Mouse (Mus musculus) intestine, embryonic 16.5 days (tissue): ENCODE results near the gene Ruvbl1. TPM values are rescaled to one million over a fixed set of nuclear protein-coding genes. Genes with fewer than 3 reads are reported as not detected.

Experiments used
- ATAC-seq: fragments of 200-750 bp; cut with Nextera tagmentation; 2 replicates; pipeline ENCODE4 v1.8.0; 2017; ENCODE audit warnings: moderate TSS enrichment, moderate library complexity
- H3K27ac ChIP-seq: fragments of 300-500 bp; sonication (generic); 2 replicates; pipeline ENCODE4 v1.5.1; 2014; ENCODE audit warnings: mild to moderate bottlenecking, low read length
- H3K27me3 ChIP-seq: fragments of 300-500 bp; sonication (generic); replicated peaks from 2 replicates; pipeline ENCODE4 v1.6.1; 2014; ENCODE audit warnings: low read length, control low read depth, mixed read lengths; ENCODE audit not compliant: control insufficient read depth, insufficient read depth
- H3K36me3 ChIP-seq: fragments of 300-500 bp; sonication (generic); 2 replicates; pipeline ENCODE4 v1.6.1; 2014; ENCODE audit warnings: low read length, control low read depth; ENCODE audit not compliant: control insufficient read depth, insufficient read depth
- H3K4me1 ChIP-seq: fragments of 300-500 bp; sonication (generic); 2 replicates; pipeline ENCODE4 v1.6.1; 2014; ENCODE audit warnings: low read length, control low read depth, mixed read lengths; ENCODE audit not compliant: control insufficient read depth, insufficient read depth
- H3K4me2 ChIP-seq: fragments of 300-500 bp; sonication (generic); 2 replicates; pipeline ENCODE4 v1.6.1; 2014; ENCODE audit warnings: low read depth, low read length, control low read depth
- H3K4me3 ChIP-seq: fragments of 300-500 bp; sonication (generic); 2 replicates; pipeline ENCODE4 v1.5.1; 2014; ENCODE audit warnings: mild to moderate bottlenecking, low read length
- H3K9ac ChIP-seq: fragments of 300-500 bp; sonication (generic); 2 replicates; pipeline ENCODE4 v1.6.1; 2014; ENCODE audit warnings: low read depth, low read length
- H3K9me3 ChIP-seq: fragments of 300-500 bp; sonication (generic); 2 replicates; pipeline ENCODE4 v1.6.1; 2016; ENCODE audit warnings: low read length, control low read depth; ENCODE audit not compliant: control insufficient read depth
- WGBS: fragments of 180-500 bp; shearing (Covaris S2); extraction: QIAGEN DNeasy Blood & Tissue Kit; methylation state at CpG from one replicate; pipeline ENCODE4 v1.1.7; 2014; 5-methylcytosine and 5-hydroxymethylcytosine counted together
- polyA plus RNA-seq: library from polyadenylated mRNA; unstranded; fragments of >200 nt; fragmentation: Nextera tagmentation; extraction: Ambion mirVana; gene quantifications from 2 replicates; pipeline ENCODE4 v1.2.1, GENCODE M21; 2015

The Ruvbl1 gene
- polyA plus RNA-seq, 1 experiment from 2014 or later: 125 TPM

DNA sequence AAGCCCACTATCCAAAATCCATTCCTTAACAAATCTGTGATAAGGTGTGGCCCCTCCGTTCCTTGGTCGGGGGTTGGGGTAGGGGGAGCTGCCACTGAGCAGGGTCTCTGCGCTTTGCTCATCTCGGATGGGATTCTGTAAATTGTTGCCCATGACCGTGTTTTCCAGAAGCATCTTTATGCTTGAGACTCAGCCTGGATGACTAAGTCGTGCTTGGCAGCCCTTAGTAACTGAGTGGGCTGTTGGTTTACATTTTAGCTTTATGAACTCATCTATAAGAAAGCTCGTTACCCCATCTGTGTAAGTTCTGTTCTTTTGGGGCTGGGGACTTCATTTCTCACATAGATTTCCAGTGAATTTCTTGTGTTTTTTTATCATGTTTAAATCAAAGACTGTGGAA, 23.8 kb downstream of the Ruvbl1 start:
- WGBS: 90% methylated on average over 7 of the region's 7 CpGs
- no peaks in the 10 kb centered on the region for H3K4me1 ChIP-seq
- H3K27ac ChIP-seq: no peak overlapping the region
- no peak for ATAC-seq
- H3K4me3 ChIP-seq: no peak overlapping the region
- peaks cover 23% of the 10 kb centered on the region for H3K36me3 ChIP-seq
- no peaks in the 10 kb centered on the region for H3K27me3 ChIP-seq
- no peaks in the 10 kb centered on the region for H3K9me3 ChIP-seq
- H3K4me2 ChIP-seq: no peak overlapping the region
- no peak overlapping the region for H3K9ac ChIP-seq

DNA sequence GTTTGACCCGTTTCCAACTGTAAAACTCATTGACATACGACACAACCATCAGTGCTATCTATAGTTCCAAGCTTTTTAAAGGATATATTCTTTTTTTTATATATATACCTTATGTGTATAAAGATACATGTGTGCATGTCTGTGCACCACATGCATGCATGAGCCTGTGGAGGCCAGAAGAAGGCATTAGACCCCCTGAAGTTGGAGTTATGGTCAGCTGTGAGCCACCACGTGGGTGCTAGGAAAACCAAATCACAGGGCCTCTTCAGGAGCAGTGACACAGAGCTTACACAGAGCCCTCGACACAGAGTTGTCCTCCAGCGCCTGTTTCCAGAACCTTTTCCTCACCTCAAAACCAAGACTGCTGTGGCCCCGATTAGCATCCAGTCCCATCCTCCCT, 24.6 kb downstream of the Ruvbl1 start:
- ATAC-seq: no peak
- peaks cover 16% of the 10 kb centered on the region for H3K36me3 ChIP-seq

DNA sequence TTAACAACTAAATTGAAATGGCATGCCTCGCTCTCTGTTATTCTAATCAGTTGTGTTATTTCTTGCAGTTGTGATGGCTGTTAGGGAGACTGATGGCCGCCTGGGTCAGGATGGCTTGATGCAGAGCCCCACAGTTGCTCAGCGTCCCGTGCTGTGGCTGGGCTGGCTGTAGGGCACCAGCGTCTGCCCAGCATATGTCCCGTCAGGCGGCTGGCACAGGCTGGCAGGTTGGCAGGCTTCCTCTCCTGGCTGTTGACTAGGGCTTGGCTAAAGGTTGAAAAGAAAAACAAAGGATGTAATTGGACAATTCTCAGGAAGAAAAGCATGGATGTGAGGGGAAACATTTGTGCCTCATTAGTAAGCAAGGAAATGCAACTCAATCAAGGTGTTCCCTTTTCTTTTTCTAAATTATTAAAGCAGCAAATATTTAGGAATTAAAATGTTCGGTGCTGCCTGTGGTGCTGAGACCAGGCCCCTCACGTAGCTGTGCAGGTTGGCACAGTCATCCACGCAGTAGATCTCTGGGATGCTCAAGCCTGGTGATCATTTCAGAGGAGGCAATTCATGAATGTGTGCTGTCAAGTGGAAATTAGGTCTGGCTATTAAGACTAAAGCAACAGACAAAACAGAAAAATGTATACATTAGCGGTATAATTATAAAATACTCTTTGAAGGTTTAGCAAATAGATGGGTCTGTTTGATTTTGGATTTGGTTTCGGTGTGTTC, 25.6 kb downstream of the Ruvbl1 start:
- Histone ChIP-seq H3K4me1 (no peaks in the 10 kb centered on the region), H3K9me3 (no peaks in the 10 kb centered on the region), H3K4me3 (no peak overlapping the region), H3K4me2 (no peak overlapping the region), H3K27me3 (no peaks in the 10 kb centered on the region), H3K9ac (no peak overlapping the region), H3K36me3 (peaks cover 13% of the 10 kb centered on the region), H3K27ac (no peak overlapping the region)
- no peak for ATAC-seq
- WGBS: 88% methylated on average over 12 of the region's 12 CpGs

More for the DNA sequence above, 24.6 kb downstream of the Ruvbl1 start:
- no peaks in the 10 kb centered on the region for H3K27me3 ChIP-seq
- H3K4me3 ChIP-seq: no peak overlapping the region
- H3K9ac ChIP-seq: no peak overlapping the region
- no peaks in the 10 kb centered on the region for H3K9me3 ChIP-seq
- no peaks in the 10 kb centered on the region for H3K4me1 ChIP-seq
- H3K27ac ChIP-seq: no peak overlapping the region
- 85% methylated on average over 6 of the region's 6 CpGs for WGBS
- H3K4me2 ChIP-seq: no peak overlapping the region

DNA sequence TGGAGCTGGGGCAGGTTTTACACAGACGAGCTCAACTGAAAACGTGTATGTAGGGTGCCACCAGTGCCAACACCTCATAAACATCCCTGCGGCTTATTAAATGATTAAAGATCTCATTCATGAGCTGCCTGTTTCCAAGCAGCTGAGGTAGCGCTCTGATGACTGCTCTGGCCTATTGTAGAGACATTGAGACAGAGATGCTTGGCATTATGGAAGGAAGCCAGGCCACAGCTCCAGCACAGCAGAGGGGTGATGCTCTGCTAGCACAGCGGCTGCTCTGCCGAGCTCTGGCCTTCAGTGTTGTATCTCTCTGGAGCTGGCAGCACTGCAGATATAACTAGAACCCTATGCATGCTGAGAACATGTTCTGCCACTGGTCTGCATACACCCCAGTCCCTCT, 28.5 kb downstream of the Ruvbl1 start:
- H3K4me2 ChIP-seq: no peak overlapping the region
- H3K9ac ChIP-seq: no peak overlapping the region
- no peaks in the 10 kb centered on the region for H3K4me1 ChIP-seq
- 89% methylated on average over 6 of the region's 6 CpGs for WGBS
- H3K4me3 ChIP-seq: no peak overlapping the region
- ATAC-seq: no peak
- H3K27ac ChIP-seq: no peak overlapping the region
- no peaks in the 10 kb centered on the region for H3K9me3 ChIP-seq
- no peaks in the 10 kb centered on the region for H3K27me3 ChIP-seq
- peaks cover 13% of the 10 kb centered on the region for H3K36me3 ChIP-seq

DNA sequence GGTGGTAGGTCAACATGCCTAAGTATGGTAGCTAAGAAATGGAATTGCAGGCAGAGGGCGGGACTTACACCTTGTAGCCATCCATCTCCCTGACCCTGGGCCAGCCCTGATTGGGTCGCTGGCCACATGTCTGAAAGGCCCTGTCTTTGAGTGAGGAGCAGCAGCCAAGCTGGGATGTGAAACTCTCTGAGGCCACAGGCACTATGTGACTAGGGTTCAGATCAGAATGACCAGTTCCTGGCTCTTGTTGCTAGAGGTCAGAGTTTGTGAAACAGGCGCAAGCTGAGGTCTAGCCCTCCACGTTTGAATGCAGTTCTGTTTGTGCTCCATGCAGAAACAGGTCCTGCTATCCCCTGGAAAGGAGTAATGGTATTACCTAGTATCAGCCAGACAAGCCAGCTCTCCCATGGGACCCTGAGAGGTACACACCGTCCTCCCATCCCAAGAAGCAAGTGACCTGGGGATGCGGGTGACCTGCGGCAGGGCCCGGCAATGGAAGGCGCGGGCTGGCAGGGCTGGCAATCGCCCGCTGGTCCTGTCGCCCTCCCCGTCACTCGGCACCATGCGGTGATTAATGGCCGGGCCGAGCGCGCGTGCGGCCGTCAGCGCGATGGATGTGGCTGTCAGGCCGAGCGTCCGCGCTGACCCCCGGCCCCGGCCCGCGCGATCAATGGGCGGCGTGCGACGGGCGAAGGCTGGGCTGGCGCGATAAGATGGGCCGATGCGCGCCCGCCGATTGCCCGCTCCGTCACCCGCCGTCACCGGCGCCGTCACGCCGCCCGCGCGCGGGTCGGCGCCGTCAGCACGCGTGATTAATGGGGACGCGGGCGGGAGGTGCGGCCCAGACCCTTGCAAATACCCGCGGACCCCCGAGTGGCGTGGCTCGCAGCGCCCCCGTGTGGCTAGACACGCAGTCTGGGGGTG, 34.5 kb downstream of the Ruvbl1 start:
- Histone ChIP-seq H3K9ac (peak overlapping the region; percentile 68), H3K9me3 (no peaks in the 10 kb centered on the region), H3K4me1 (peaks cover 2% of the 10 kb centered on the region; the same call in 1 of the 2 replicates), H3K36me3 (peaks cover 26% of the 10 kb centered on the region), H3K4me3 (peak overlapping the region; percentile 58), H3K27ac (no peak overlapping the region), H3K4me2 (peak overlapping the region; percentile 93), H3K27me3 (no peaks in the 10 kb centered on the region)
- 3% methylated on average over 76 of the region's 76 CpGs for WGBS
- peak; percentile 60 for ATAC-seq

DNA sequence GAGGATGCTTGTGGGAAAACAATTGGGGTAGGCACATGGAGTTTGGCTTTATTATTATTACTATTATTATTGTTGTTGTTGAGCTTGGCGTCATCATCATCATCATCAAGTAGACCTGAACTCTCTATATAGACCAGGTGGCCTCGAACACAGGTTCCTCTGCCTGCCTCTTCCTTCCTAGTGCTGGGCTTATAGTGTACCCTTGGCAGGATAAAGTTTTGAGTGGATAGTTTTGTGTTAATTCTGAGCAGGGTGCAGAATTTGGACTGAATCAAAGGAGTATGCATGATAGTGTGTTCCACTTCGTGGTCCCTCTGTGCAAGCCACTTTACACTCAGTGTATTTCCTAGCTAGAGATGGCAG, 35.2 kb downstream of the Ruvbl1 start:
- no peak overlapping the region for H3K27ac ChIP-seq
- WGBS: 10% methylated on average over 3 of the region's 3 CpGs
- ATAC-seq: peak; percentile 16

DNA sequence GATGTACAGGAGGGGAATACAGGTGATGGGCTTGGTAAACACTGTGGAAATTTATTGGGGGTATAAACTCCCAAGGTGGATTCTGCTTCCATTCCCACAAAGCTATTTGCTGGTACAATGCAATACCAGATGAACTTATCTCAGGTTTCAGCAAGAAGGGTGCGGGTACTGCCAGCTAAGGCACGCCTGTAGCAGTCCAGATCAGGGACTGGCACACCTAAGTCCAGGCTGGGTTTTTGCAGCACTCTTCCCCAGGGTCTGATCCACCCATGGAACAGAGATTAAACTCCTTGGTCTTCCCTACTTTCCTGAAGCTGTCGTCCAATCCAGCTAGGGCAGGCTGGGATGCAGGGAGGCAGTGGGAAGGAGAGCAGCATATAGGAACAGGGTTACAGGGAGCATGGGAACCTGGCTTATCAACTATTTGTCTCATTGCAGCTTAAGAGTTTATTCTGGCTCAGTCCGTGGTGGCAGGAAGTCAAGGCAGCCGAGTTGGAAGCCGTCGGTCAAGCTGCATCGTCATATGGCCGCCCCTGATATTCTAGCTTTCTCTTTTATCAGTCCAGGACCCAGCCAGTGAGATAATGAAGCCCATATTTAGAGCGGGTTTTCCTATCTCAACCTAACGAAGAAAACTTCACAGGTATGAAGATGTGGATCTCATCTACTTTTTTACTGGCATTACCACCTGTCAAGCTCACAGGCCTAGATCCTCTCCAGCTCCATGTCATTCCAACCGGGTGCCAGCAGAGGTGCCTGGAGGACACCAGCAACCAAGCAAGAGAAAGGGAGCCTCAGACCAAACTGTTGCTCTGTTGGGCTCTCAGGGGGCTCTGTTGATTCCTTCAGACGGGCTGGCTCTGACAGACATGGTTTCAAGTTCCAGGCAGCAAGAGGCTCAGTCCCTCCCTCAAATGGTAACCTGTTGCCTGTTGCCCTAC, 37.1 kb downstream of the Ruvbl1 start:
- Histone ChIP-seq H3K4me2 (no peak overlapping the region), H3K9me3 (no peaks in the 10 kb centered on the region), H3K27ac (no peak overlapping the region), H3K4me3 (no peak overlapping the region), H3K27me3 (no peaks in the 10 kb centered on the region), H3K9ac (no peak overlapping the region), H3K36me3 (peaks cover 46% of the 10 kb centered on the region), H3K4me1 (peaks cover 2% of the 10 kb centered on the region; the same call in 1 of the 2 replicates)
- no peak for ATAC-seq
- 73% methylated on average over 13 of the region's 13 CpGs for WGBS

More for the DNA sequence above, 35.2 kb downstream of the Ruvbl1 start:
- H3K9ac ChIP-seq: peak overlapping the region; percentile 68
- H3K27me3 ChIP-seq: no peaks in the 10 kb centered on the region
- H3K4me3 ChIP-seq: peak overlapping the region; percentile 58
- peaks cover 32% of the 10 kb centered on the region for H3K36me3 ChIP-seq
- H3K4me1 ChIP-seq: peaks cover 2% of the 10 kb centered on the region; the same call in 1 of the 2 replicates
- no peaks in the 10 kb centered on the region for H3K9me3 ChIP-seq
- H3K4me2 ChIP-seq: peak overlapping the region; percentile 93

DNA sequence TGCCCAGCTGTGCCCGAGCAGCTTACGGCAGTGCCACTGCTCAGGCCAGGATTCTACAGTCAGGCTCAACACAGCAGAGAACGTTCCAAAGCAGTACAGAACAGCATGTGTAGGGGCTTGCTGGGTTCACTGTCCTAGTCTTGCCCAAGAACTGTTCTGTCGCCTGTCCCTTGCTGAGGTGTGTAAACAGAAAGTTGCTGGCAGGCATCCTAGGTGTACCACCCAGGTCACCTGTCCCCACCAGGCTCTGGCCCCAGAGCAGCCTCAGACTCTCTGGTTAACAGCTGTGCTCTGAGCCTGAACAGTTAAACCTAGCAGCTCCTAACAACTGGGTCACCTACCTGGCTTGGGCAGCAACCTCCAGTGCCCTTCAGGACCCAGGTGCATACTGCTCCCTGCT, 37.8 kb downstream of the Ruvbl1 start:
- Histone ChIP-seq H3K27ac (no peak overlapping the region), H3K4me3 (no peak overlapping the region), H3K4me1 (peaks cover 2% of the 10 kb centered on the region; the same call in 1 of the 2 replicates), H3K27me3 (no peaks in the 10 kb centered on the region), H3K9me3 (no peaks in the 10 kb centered on the region), H3K9ac (no peak overlapping the region), H3K36me3 (peaks cover 40% of the 10 kb centered on the region), H3K4me2 (no peak overlapping the region)
- WGBS: 82% methylated on average over 4 of the region's 4 CpGs
- ATAC-seq: no peak

DNA sequence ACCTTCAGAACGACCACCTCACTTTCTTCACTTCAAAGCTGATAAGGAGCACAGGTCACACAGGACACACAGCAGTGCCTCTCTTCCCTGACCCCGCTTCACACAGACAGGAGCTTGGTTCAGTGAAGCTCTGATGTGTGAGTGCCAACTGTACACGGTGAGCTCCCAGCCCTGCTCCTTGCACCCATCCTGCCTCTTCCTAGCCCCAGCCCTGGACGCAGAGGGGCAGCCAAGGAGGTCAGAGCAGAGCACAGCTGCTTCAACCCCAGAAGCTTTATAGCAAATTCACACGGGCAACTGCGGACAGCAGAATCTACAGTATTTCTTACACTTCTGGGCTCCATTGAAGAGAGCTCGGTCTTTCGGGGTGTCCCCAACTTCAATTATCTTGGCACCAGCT, 48.8 kb downstream of the Ruvbl1 start:
- no peak overlapping the region for H3K4me2 ChIP-seq
- H3K27me3 ChIP-seq: no peaks in the 10 kb centered on the region
- H3K4me1 ChIP-seq: peaks cover 7% of the 10 kb centered on the region
- H3K4me3 ChIP-seq: no peak overlapping the region
- no peaks in the 10 kb centered on the region for H3K9me3 ChIP-seq
- WGBS: 90% methylated on average over 8 of the region's 8 CpGs
- H3K27ac ChIP-seq: no peak overlapping the region
- peaks cover 19% of the 10 kb centered on the region for H3K36me3 ChIP-seq
- no peak for ATAC-seq
- no peak overlapping the region for H3K9ac ChIP-seq
